Mouse (Mus musculus) erythroblast, embryonic 14.5 days (primary cell): ENCODE data around the gene Klhl8.

Source experiments
- GATA1 ChIP-seq: IDR thresholded peaks from 2 replicates; pipeline ENCODE4 v1.6.1; 2012; ENCODE audit warnings: low read length, inconsistent platforms, mixed read lengths
- TAL1 ChIP-seq: IDR thresholded peaks from 3 replicates; pipeline ENCODE4 v1.6.1; 2012; ENCODE audit warnings: low read length, inconsistent platforms, mixed read lengths

DNA sequence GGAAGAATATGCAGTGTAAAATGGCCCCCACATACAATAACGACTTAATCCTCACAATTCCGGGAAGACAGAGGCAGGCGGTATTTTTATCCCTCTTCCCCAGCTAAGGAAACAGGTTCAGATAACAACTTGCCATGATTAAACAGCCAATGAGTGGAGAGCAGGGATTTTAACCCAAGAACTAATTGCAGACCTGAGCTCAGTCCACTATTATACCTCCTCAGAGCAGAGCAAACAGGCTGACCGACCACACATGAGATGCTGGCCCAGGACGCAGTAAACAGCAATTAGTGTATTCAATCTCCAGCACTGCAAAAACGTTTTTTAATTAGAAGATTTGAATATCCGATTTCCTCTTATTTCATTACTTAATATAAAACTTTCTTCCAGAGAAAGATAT is 2.2 kb downstream of the Klhl8 start:
- TF ChIP-seq GATA1 (no peak), TAL1 (no peak)
